Mouse (Mus musculus): Measurements from ENCODE around the gene Crym. TPM values are rescaled to one million over a fixed set of nuclear protein-coding genes. Genes with fewer than 3 reads are reported as not detected.

Crym gene
- total RNA-seq, 4 experiments from 2014 or later: 228 to 257 (median 245) TPM

- no peak for DNase-seq (ENCODE audit: low spot score in 2 of 2)
Measured at GRCm38 (mm10) chr7:120163581-120164251, 38.2 kb downstream of the Crym start.

GRCm38 (mm10) chr7:120158121-120158613 is 43.7 kb downstream of the Crym start:
- DNase-seq (ENCODE audit: low spot score in 2 of 2): no peak

GRCm38 (mm10) chr7:120157575-120158061 is 44.3 kb downstream of the Crym start:
- no peak for DNase-seq (ENCODE audit: low spot score in 2 of 2)

- DNase-seq (ENCODE audit: low spot score in 2 of 2): no peak
Measured at GRCm38 (mm10) chr7:120156841-120157409, 45.0 kb downstream of the Crym start.

GRCm38 (mm10) chr7:120150898-120151297 is 51.0 kb downstream of the Crym start:
- no peak for DNase-seq (ENCODE audit: low spot score in 2 of 2)

GRCm38 (mm10) chr7:120150257-120150656 is 51.7 kb downstream of the Crym start:
- no peak for DNase-seq (ENCODE audit: low spot score in 2 of 2)

- no peak for DNase-seq (ENCODE audit: low spot score in 2 of 2)
Measured at GRCm38 (mm10) chr7:120145191-120145590, 56.7 kb downstream of the Crym start, which contains the start of gene Zp2. TSS of gene Zp2 (minus strand) at chr7:120145291.

GRCm38 (mm10) chr7:120142743-120143142 is 59.2 kb downstream of the Crym start:
- DNase-seq (ENCODE audit: low spot score in 2 of 2): no peak

Other genes starting within 250 kb of the Crym start
- under 1 TPM; 0.25 to 0.58 (median 0.38) TPM for gene Dnah3, start 106.8 kb downstream of the Crym start, total RNA-seq (2022)
- 10 to 100 TPM; 10.3 to 17.6 (median 13.0) TPM for gene Tmem159, start 99.8 kb downstream of the Crym start, total RNA-seq (2022)
- gene Zp2, start 56.8 kb downstream of the Crym start, total RNA-seq (2022): under 1 TPM in 2 of 4 experiments, not detected in 2; 0.39 to 0.49 TPM
- gene Anks4b, start 28.3 kb downstream of the Crym start, total RNA-seq (2022): under 1 TPM; 0.22 to 0.45 (median 0.34) TPM
- gene Abca14, start 1.9 kb upstream of the Crym start, total RNA-seq (2022): not detected
- not detected for gene Abca15, start 126.6 kb upstream of the Crym start, total RNA-seq (2022)
- not detected for gene Abca16, start 207.5 kb upstream of the Crym start, total RNA-seq (2022)

All from layer of hippocampus, adult 8-10 months (tissue).